Mouse (Mus musculus): ENCODE data around the gene Methig1. TPM values are rescaled to one million over a fixed set of nuclear protein-coding genes. Genes with fewer than 3 reads are reported as not detected.
"Not testable (repeated sequence)": the region's sequence is repeated elsewhere in the genome, so short reads cannot be mapped to it uniquely, and the experiment has no call there.

The Methig1 gene
- 0.16 and 0.29 TPM in 2 replicates for polyA plus RNA-seq (2015; fragmentation: Nextera tagmentation; extraction: Ambion mirVana)

GRCm38 (mm10) chr15:100352711-100353250 is at the start of gene Methig1, which contains the start of gene Mettl7a2:
Methig1 (plus strand) TSS chr15:100353149.
Mettl7a2 (plus strand) TSS chr15:100353200.
- Histone ChIP-seq H3K36me3 (ENCODE audit: control insufficient read depth, insufficient read depth, low read length) (no peaks in the 10 kb centered on the region), H3K4me2 (ENCODE audit: low read depth, low read length) (no peak within 1 kb of the TSS), H3K9ac (ENCODE audit: low read length) (no peak within 1 kb of the TSS), H3K4me1 (replicated peaks; ENCODE audit: control insufficient read depth, insufficient read depth, low read length) (no peaks in the 10 kb centered on the region), H3K9me3 (ENCODE audit: control insufficient read depth, low read length) (no peaks in the 10 kb centered on the region), H3K27ac (ENCODE audit: low read length) (no peak within 1 kb of the TSS), H3K4me3 (ENCODE audit: low read length) (no peak within 1 kb of the TSS), H3K27me3 (ENCODE audit: control insufficient read depth, insufficient read depth, low read depth, low read length) (no peaks in the 10 kb centered on the region)
- ATAC-seq (ENCODE audit: low read depth) = no peak
- 78% methylated on average over 10 of the region's 10 CpGs for WGBS

GRCm38 (mm10) chr15:100303428-100304018 is 49.4 kb upstream of the Methig1 start:
- peak overlapping the region; percentile 98 for H3K27ac ChIP-seq (ENCODE audit: low read length)
- 37% methylated on average over 8 of the region's 8 CpGs for WGBS
- no peak for ATAC-seq (ENCODE audit: low read depth)
- no peak overlapping the region; the same call in 1 of the 2 replicates for H3K9ac ChIP-seq (ENCODE audit: low read length)
- H3K27me3 ChIP-seq (ENCODE audit: control insufficient read depth, insufficient read depth, low read depth, low read length) = no peaks in the 10 kb centered on the region
- H3K4me2 ChIP-seq (ENCODE audit: low read depth, low read length) = peak overlapping the region; percentile 84
- H3K9me3 ChIP-seq (ENCODE audit: control insufficient read depth, low read length) = no peaks in the 10 kb centered on the region
- H3K36me3 ChIP-seq (ENCODE audit: control insufficient read depth, insufficient read depth, low read length) = no peaks in the 10 kb centered on the region
- H3K4me1 ChIP-seq (replicated peaks; ENCODE audit: control insufficient read depth, insufficient read depth, low read length) = no peaks in the 10 kb centered on the region; the same call in 1 of the 2 replicates
- H3K4me3 ChIP-seq (ENCODE audit: low read length) = peak overlapping the region; percentile 62

- Histone ChIP-seq H3K27me3 (ENCODE audit: control insufficient read depth, insufficient read depth, low read depth, low read length) (no peaks in the 10 kb centered on the region), H3K4me1 (replicated peaks; ENCODE audit: control insufficient read depth, insufficient read depth, low read length) (no peaks in the 10 kb centered on the region; the same call in 1 of the 2 replicates), H3K27ac (ENCODE audit: low read length) (peak within 1 kb of the TSS; percentile 98), H3K4me3 (ENCODE audit: low read length) (peak within 1 kb of the TSS; percentile 62), H3K9ac (ENCODE audit: low read length) (peak within 1 kb of the TSS; percentile 70), H3K36me3 (ENCODE audit: control insufficient read depth, insufficient read depth, low read length) (no peaks in the 10 kb centered on the region), H3K9me3 (ENCODE audit: control insufficient read depth, low read length) (no peaks in the 10 kb centered on the region), H3K4me2 (ENCODE audit: low read depth, low read length) (peak within 1 kb of the TSS; percentile 84)
- peak; percentile 77 for ATAC-seq (ENCODE audit: low read depth)
- 1% methylated on average over 25 of the region's 30 CpGs for WGBS
These were observed 48.6 kb upstream of the Methig1 start, which contains the start of gene Mettl7a1 for GRCm38 (mm10) chr15:100304019-100304991. Mettl7a1 (plus strand) TSS chr15:100304140.

- Histone ChIP-seq H3K27ac (ENCODE audit: low read length) (no peak overlapping the region), H3K36me3 (ENCODE audit: control insufficient read depth, insufficient read depth, low read length) (no peaks in the 10 kb centered on the region), H3K4me1 (replicated peaks; ENCODE audit: control insufficient read depth, insufficient read depth, low read length) (no peaks in the 10 kb centered on the region; the same call in 1 of the 2 replicates), H3K27me3 (ENCODE audit: control insufficient read depth, insufficient read depth, low read depth, low read length) (no peaks in the 10 kb centered on the region), H3K9me3 (ENCODE audit: control insufficient read depth, low read length) (no peaks in the 10 kb centered on the region), H3K9ac (ENCODE audit: low read length) (no peak overlapping the region), H3K4me2 (ENCODE audit: low read depth, low read length) (no peak overlapping the region), H3K4me3 (ENCODE audit: low read length) (no peak overlapping the region)
- ATAC-seq (ENCODE audit: low read depth) = no peak
- WGBS = 79% methylated on average over 2 of the region's 2 CpGs
These were observed 46.7 kb upstream of the Methig1 start for GRCm38 (mm10) chr15:100306201-100306600.

GRCm38 (mm10) chr15:100307438-100308096 is 45.4 kb upstream of the Methig1 start:
- peak; percentile 29; the same call in 1 of the 2 replicates for ATAC-seq (ENCODE audit: low read depth)
- H3K27me3 ChIP-seq (ENCODE audit: control insufficient read depth, insufficient read depth, low read depth, low read length); H3K9me3 ChIP-seq (ENCODE audit: control insufficient read depth, low read length); H3K9ac ChIP-seq (ENCODE audit: low read length); H3K27ac ChIP-seq (ENCODE audit: low read length); H3K36me3 ChIP-seq (ENCODE audit: control insufficient read depth, insufficient read depth, low read length); H3K4me1 ChIP-seq (replicated peaks; ENCODE audit: control insufficient read depth, insufficient read depth, low read length); H3K4me3 ChIP-seq (ENCODE audit: low read length); H3K4me2 ChIP-seq (ENCODE audit: low read depth, low read length): not testable (repeated sequence)
- 30% methylated on average over 11 of the region's 11 CpGs for WGBS

- WGBS = 56% methylated on average over 2 of the region's 2 CpGs
- no peaks in the 10 kb centered on the region for H3K9me3 ChIP-seq (ENCODE audit: control insufficient read depth, low read length)
- 0 out of 2 replicates have a peak, but pooled peaks have one; percentile 35 for ATAC-seq (ENCODE audit: low read depth)
- no peaks in the 10 kb centered on the region for H3K36me3 ChIP-seq (ENCODE audit: control insufficient read depth, insufficient read depth, low read length)
- no peak overlapping the region for H3K9ac ChIP-seq (ENCODE audit: low read length)
- no peaks in the 10 kb centered on the region for H3K27me3 ChIP-seq (ENCODE audit: control insufficient read depth, insufficient read depth, low read depth, low read length)
- H3K4me3 ChIP-seq (ENCODE audit: low read length) = no peak overlapping the region
- H3K4me2 ChIP-seq (ENCODE audit: low read depth, low read length) = no peak overlapping the region
- peaks cover 2% of the 10 kb centered on the region for H3K4me1 ChIP-seq (replicated peaks; ENCODE audit: control insufficient read depth, insufficient read depth, low read length)
- peak overlapping the region; percentile 2; the same call in 1 of the 2 replicates for H3K27ac ChIP-seq (ENCODE audit: low read length)
These were observed 40.6 kb upstream of the Methig1 start for GRCm38 (mm10) chr15:100312346-100312745.

- no peaks in the 10 kb centered on the region for H3K27me3 ChIP-seq (ENCODE audit: control insufficient read depth, insufficient read depth, low read depth, low read length)
- H3K4me3 ChIP-seq (ENCODE audit: low read length) = no peak overlapping the region
- no peak for ATAC-seq (ENCODE audit: low read depth)
- 90% methylated on average over 5 of the region's 5 CpGs for WGBS
- no peaks in the 10 kb centered on the region for H3K9me3 ChIP-seq (ENCODE audit: control insufficient read depth, low read length)
- H3K4me2 ChIP-seq (ENCODE audit: low read depth, low read length) = no peak overlapping the region
- no peaks in the 10 kb centered on the region for H3K36me3 ChIP-seq (ENCODE audit: control insufficient read depth, insufficient read depth, low read length)
- peaks cover 13% of the 10 kb centered on the region for H3K4me1 ChIP-seq (replicated peaks; ENCODE audit: control insufficient read depth, insufficient read depth, low read length)
- no peak overlapping the region for H3K27ac ChIP-seq (ENCODE audit: low read length)
- H3K9ac ChIP-seq (ENCODE audit: low read length) = no peak overlapping the region
These were observed 38.4 kb upstream of the Methig1 start for GRCm38 (mm10) chr15:100314448-100315145.

GRCm38 (mm10) chr15:100318014-100318671 is 34.8 kb upstream of the Methig1 start:
- not testable (repeated sequence) for H3K9me3 ChIP-seq (ENCODE audit: control insufficient read depth, low read length); H3K27me3 ChIP-seq (ENCODE audit: control insufficient read depth, insufficient read depth, low read depth, low read length); H3K36me3 ChIP-seq (ENCODE audit: control insufficient read depth, insufficient read depth, low read length); H3K4me3 ChIP-seq (ENCODE audit: low read length); H3K4me2 ChIP-seq (ENCODE audit: low read depth, low read length); H3K9ac ChIP-seq (ENCODE audit: low read length)
- ATAC-seq (ENCODE audit: low read depth) = peak; percentile 92
- H3K27ac ChIP-seq (ENCODE audit: low read length) = peak overlapping the region; percentile 88
- WGBS = 13% methylated on average over 4 of the region's 4 CpGs
- peaks cover 21% of the 10 kb centered on the region for H3K4me1 ChIP-seq (replicated peaks; ENCODE audit: control insufficient read depth, insufficient read depth, low read length)

Measured in lung, embryonic 16.5 days (tissue).